Mouse (Mus musculus): ENCODE measurements around the gene Def8.

- TF ChIP-seq POLR2A (IDR thresholded peaks at IDR 0.05; ENCODE audit: insufficient read depth, low read depth, low read length): no peak
- TF ChIP-seq CTCF (IDR thresholded peaks at IDR 0.05): no peak
Observed at GRCm38 (mm10) chr8:123381711-123382110, 41.6 kb upstream of the Def8 start.

Data from heart, adult 2 months (tissue).